Mouse (Mus musculus): ENCODE results near the gene Ralgps1.

- no peak for TF ChIP-seq CTCF (IDR thresholded peaks at IDR 0.05; ENCODE audit: extremely low read depth, insufficient read depth, insufficient read length, insufficient replicate concordance)
- TF ChIP-seq POLR2A (IDR thresholded peaks at IDR 0.05; ENCODE audit: low read depth, low read length) = no peak
Measured at GRCm38 (mm10) chr2:33306565-33306964, 64.7 kb downstream of the Ralgps1 start.

Data from spleen, adult 2 months (tissue).